Mouse (Mus musculus): ENCODE data around the gene Ugt1a6a.
"Not testable (repeated sequence)": the region's sequence is repeated elsewhere in the genome, so short reads cannot be mapped to it uniquely, and the experiment has no call there.

Ugt1a6a gene

DNA sequence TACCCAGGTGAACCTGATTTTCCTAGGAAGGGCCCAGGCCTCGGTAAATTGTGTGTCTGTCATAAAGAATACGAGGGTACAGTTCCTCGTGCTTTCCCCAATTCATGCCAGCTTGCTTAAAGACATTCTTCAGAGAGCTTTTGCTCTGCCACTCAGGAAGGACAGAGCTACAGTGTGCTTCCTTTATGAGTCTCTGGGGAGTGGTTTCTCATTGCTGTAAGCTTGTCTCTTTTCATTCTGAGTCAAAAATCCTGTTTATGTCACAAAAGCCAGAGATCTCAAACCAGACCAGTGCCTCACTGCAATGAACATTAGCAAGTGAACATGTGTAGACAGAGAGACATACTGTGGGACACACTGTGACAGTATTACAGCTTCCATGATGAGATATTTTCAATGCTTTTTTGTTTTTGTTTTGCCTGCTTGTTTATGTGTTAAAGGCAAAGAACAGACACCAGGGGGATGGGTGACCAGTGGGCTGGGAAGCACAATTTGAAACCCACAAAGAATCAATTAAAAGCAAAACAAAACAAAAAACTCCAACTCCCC lies 627 bp upstream of the Ugt1a6a start:
- no peak for DNase-seq (ENCODE audit: extremely low spot score, low spot score)

DNA sequence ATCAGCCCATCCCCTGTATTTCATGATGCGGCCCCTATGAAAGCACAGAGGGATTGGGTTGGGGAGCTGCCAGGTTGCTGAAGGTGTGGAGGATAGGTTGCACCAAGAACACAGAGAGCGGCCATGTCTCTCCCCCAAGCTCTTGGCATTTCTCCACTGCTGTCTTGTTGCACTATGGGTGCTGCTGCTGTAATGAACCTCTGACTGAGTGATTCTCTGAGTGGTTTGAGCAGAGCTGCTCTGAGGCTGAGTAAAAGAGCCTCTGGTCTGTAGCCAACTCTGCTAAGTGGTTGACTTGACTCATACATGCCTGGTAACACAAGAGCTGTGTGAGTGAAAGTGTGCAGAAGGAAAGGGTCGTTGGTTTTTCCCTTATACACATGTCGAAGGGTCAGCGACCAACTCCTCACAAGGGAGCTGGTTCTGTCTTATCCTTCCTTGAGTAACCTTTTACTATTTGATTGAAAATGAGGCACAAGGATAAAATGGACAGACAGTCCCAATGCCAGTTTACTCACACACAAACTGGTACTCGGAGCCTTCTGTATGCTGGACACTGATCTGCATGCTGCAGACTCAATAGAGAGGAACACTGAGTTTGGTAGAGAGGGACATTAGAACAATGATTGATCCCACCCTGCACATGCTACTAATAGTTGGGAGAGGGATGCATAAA lies 758 bp downstream of the Ugt1a6a start:
- not testable (repeated sequence) for DNase-seq (ENCODE audit: extremely low spot score, low spot score)

DNA sequence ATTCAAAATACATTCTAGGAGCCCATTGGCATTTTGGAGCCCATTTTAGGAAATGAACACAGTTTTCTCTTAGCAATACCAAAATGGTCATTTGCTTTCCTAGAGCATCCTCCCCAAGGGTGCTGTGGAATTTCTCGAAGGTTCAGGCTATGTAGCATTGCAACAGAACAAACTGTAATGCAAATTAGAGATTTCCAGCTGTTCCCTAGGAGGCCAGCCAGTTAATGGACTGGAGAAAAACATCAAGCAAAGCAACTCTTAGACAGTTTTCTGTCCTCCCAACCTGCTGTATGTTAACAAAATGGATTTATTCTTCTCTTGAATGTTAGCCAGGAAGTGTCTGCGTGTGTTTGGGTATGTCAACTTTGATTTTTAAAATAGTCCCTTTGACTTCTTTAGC lies 2.0 kb downstream of the Ugt1a6a start:
- DNase-seq (ENCODE audit: extremely low spot score, low spot score), result no peak

DNA sequence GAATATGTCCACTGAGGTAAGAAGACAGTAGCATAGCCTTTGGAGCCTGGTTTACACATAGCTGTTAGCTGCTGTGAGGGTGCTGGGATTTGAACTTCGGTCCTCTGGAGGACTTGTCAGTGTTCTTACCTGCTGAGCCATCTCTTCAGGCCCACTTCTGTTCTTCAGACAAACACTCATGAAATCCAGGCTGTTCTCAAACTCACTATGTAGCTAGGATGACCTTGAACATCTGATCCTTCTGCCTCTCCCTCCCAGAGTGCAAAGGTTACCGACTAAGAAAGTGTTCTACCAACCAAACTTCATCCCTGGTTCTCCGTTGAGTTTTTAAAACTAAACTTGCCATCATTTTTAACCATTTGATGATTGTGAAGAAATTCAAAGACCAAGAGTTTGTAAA lies 2.7 kb downstream of the Ugt1a6a start:
- no peak for DNase-seq (ENCODE audit: extremely low spot score, low spot score)

DNA sequence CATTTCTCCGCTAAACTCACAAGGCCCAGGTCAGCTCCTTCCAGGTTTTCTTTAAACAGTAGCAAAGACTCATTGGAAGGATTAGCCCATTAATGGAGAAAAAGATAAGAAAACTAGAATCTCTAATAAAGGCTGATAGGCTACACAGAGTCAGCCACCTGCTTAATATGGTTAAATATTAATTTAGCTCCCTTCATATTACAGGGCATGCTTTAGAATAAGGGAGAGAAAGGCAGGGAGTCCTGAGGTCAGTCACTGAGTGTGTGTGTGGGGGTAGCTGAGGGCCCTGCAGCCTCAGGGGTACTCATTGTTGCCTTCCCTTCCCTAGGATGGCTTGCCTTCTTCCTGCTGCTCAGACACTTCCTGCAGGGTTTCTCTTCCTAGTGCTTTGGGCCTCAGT lies 3.5 kb downstream of the Ugt1a6a start:
- no peak for DNase-seq (ENCODE audit: extremely low spot score, low spot score)

DNA sequence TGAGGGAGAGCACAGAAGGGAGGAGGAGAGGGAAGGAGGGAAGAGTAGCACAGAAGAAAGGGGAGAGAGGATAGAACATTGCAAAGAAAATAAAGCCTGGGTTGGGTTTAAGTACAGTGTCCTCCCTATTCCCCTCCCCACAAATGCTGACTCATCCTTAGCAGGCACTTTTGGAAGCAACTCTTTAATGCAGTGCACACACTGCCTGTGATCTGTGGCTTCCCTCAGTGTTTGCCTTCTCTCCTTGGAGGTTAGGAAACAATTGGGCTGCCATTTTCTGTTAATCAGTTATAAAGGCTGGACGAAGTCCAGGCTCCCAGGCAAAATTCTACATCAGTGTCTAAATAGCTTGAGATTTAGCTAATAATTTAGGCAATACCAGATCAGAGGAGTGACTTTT lies 5.9 kb downstream of the Ugt1a6a start:
- not testable (repeated sequence) for DNase-seq (ENCODE audit: extremely low spot score, low spot score)

DNA sequence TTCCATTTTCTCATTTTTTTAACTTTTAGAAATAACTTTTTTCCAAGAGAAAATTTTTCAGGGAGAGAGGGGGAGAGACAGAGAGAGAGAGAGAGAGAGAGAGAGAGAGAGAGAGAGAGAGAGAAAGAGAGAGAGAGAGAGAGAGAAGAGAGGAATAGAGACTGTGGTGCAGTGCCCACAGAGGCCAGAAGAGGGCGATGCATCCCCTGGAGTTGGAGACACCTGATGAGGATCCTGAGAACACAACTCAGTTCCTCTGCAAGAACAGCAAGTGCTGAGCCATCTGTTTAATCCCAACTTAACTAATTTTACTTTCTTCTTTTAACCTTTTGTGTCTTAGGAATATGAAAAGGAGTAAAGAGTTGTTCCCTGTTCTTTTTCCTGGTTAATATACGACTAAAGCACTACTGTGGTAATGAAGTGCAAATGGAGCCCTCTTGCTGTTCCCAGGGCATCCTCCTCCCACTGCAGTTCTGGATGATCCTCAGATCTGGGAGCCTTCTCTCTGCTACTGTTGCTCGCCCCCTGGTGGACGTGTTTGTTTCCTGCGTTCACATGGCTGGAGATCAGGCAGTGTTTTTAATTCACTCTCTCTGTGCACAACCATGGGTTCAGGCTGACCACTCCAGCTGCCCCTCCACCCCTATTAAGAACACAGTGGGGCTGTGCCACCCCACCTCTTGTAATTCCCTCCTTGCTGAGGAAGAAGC lies 9.5 kb downstream of the Ugt1a6a start:
- DNase-seq (ENCODE audit: extremely low spot score, low spot score), result peak; percentile 26

DNA sequence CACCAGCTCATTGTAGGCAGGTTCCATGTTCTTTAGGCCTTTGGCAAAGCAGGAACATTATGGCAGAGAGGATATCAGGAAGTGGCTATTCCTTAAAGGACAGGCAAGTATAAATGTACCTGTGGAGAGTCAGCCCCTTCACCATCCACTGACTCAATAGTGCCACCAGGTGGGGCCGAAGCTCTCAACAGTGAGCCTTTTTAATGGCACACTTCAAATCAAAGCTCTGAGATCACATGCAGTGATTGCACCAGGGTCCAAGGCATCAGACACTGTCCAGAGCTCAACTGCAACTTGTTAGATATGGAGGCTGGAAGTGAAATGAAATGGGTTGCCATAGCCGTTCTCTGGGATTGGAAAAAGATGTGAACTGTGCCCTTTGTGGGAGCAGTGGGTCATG lies 10.7 kb downstream of the Ugt1a6a start:
- DNase-seq (ENCODE audit: extremely low spot score, low spot score), result not testable (repeated sequence)

DNA sequence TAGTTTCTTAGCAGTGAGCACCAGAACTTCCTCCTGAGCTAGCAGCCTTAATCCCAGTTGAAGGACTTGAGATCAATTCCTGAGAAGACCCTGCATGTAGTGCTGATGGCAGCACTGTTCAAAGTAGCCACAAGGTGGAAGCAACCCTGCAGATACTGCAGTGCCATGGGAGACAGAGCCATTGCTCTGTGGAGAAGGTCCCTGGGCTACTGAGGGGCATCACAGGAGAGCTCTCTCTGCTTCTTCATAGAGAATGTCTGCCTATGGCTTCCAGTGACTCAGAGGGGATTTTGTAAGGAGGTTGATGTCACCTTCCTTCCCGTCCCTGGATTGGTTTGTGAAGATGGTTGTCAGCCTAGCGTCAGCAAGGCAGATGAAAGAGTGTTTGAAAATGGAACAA lies 15.5 kb downstream of the Ugt1a6a start:
- DNase-seq (ENCODE audit: extremely low spot score, low spot score), result not testable (repeated sequence)

DNA sequence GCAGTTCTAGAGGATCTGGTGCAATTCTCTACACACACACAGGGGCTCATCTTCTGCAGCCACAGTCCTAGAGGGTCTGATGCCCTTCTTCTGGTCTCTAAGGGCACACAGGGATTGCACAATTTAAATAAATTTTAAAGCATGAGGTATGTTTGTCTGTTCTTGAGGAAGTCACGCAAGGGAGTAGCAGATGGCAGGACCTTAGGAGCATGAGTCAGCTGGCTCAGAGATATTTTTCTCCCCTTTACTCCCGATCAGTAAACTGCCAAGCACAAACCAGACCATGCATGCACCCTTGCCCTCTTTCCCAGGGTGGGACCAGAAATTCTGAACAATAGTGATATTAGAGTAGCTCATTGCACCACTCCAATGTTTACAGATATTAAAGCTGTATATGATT lies 23.8 kb downstream of the Ugt1a6a start:
- DNase-seq (ENCODE audit: extremely low spot score, low spot score), result no peak

DNA sequence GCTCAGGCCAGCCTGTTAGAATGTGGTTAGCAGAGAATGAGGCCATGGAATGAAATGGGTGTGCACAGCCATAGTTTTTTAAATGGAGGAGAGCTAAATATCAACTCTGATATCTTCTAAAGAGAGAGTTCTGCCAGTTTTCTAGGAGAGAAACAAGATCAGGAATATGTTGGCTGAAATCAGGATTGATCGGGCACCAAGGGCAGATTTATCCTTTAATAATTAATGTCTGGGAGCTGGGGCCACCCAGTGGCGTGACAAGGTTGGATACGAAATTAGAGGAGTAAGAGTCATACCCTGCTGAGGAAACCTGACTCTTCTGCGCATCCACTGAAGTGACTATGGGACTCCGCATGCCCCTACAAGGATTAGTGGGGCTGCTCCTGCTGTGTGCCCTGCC lies 31.1 kb downstream of the Ugt1a6a start, which contains the start of gene Ugt1a5:
Ugt1a5 (plus strand) TSS at position 302 of the 400 bp plus-strand sequence.
- no peak for DNase-seq (ENCODE audit: extremely low spot score, low spot score)

DNA sequence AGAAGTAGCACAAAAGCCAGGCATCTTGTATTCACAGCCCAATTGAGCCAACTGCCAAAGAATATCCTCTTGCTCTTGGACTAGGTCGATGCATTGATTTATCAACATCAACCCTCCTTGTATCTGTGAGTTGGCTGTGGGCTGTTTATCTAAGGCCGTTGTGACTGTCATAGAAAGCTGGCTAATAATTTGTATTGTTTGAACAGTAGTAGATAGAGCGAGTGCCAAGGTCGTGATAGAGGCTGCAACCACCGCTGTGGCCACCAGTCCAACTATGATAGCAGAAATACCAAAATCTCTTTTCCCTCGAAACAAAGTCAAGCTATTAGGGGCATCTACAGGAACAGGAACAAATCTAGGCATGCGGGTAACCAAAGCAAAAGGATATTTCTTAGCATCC lies 37.6 kb downstream of the Ugt1a6a start:
- not testable (repeated sequence) for DNase-seq (ENCODE audit: extremely low spot score, low spot score)

DNA sequence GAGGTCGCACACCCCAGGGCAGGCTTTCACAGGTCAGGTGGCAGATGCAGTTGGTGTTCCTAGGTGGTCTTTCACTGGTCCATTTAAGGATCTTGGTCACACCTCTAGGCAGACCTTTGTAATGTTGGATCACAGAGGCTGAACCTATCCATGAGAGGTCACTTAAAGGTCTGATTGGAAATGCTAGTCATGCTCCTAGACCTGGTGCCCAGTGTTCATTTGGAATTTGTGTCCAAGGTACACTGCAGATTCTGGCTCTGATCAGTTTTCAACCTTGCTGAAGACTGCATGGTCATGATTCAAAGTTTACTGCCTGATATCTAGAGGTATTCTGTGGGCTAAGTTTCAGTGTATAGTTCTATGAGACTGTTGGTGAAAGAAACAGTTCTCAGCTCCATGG lies 45.0 kb downstream of the Ugt1a6a start:
- no peak for DNase-seq (ENCODE audit: extremely low spot score, low spot score)

DNA sequence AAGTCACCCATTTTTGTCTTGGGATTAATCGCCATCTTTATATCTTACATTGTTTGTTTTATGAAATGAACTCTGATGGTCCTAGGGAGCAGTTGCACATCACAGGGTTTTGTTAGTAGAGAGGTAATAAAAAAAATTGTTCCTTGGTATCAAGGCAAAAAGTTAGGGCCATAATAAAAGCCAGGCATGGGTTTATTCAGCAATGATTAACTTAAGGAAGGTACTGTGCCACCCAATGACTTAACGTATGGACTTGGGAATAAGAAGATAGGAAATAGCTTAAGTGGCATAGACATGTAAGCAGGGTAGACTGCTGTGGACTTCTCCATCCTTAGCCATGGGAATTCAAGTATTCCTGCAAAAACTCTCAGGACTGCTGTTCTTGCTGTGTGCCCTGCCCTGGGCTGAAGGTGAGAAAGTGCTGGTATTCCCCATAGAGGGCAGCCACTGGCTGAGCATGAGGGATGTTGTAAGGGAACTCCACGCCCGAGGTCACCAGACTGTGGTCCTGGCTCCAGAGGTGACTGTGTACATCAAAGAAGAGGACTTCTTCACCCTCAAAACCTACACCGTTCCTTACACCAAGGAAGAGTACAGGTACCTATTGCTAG lies 51.8 kb downstream of the Ugt1a6a start:
- DNase-seq (ENCODE audit: extremely low spot score, low spot score), result no peak

DNA sequence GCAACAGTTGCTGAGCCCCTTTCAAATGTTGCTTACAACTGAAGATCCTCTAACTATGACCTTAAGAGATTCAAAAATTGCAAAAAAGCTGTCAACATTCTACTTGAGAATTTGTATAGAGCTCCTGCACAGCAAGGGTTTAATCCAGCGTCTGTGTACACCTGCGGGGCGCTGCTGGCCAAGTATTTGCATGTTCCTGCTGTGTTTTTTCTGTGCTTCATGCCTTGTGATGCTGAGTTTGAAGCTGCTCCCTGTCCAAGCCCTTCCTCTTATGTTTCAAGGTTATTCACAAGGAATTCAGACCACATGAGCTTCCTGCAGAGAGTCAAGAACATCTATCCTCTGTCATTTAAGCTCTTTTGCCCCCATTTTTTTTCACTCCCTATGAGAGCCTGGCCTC lies 57.5 kb downstream of the Ugt1a6a start:
- DNase-seq (ENCODE audit: extremely low spot score, low spot score), result no peak

DNA sequence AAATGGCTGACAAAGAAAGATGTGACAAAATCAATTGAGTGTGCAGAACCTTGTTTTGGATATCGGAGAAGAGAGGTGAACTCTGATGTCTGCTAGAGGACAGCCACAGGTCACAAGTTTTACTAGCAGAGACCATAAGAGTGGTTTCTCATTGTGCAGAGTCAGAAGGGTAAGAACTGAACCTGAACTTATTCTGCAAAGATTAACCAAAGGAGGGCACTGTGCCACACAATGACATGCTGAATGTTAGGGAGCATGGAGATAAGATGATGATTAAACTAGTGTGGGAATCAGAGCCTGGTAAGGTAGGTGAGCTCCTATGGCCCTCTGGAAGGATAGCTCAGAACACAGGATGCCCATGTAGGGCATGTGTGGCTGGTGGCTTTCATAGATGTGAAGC lies 61.1 kb downstream of the Ugt1a6a start:
- DNase-seq (ENCODE audit: extremely low spot score, low spot score), result no peak

DNA sequence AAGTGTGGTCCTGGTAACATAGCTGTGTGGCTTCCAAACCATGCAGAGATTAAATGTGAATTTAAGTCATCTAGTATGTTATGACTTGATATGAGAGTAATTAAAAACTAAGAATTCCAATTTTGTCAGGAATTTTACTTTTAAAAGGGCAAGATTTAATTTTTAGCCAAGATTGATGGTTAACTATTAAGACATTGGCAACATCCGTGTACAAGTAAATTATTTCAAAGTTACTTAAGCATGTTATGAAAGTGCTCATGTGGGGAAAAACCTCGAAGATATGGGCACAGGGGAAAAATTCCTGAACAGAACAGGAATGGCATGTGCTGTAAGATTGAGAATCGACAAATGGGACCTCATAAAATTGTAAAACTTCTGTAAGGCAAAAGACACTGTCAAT lies 62.8 kb downstream of the Ugt1a6a start:
- no peak for DNase-seq (ENCODE audit: extremely low spot score, low spot score)

DNA sequence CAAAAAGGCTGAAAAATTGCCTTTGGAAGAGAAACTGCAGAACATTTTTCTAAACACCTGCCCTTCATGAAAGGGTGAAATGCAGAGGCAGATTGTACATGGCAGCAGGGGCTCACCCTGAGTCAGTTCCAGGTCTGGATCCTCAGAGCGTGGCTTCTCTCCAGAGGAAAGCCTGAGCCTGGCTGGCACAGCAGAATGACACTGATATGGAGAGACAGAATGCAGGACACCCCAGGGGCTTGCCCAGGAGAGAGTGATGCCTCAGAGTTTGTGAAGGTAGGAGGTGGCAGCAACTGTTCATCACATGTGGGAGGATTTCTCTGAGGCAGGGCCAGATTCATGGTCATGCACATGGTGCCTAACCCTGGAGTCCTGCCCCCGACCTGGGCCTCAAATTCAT lies 65.4 kb downstream of the Ugt1a6a start:
- no peak for DNase-seq (ENCODE audit: extremely low spot score, low spot score)

DNA sequence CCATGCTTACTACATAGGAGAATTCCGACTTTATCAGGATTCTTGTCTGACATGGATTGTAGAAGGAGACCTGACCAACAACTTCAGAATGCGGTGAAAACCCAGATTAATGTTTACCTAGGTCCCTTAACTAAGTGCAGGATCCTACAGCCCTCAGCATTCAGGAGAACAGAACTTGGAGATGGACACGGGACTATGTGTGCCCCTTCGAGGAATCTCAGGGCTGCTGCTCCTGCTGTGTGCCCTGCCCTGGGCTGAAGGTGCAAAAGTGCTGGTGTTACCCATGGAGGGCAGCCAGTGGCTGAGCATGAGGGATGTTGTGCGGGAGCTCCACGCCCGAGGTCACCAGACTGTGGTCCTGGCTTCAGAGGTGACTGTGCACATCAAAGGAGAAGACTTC lies 65.8 kb downstream of the Ugt1a6a start, which contains the start of gene Ugt1a2:
Ugt1a2 (plus strand) TSS at position 146 of the 400 bp plus-strand sequence.
- no peak for DNase-seq (ENCODE audit: extremely low spot score, low spot score)

DNA sequence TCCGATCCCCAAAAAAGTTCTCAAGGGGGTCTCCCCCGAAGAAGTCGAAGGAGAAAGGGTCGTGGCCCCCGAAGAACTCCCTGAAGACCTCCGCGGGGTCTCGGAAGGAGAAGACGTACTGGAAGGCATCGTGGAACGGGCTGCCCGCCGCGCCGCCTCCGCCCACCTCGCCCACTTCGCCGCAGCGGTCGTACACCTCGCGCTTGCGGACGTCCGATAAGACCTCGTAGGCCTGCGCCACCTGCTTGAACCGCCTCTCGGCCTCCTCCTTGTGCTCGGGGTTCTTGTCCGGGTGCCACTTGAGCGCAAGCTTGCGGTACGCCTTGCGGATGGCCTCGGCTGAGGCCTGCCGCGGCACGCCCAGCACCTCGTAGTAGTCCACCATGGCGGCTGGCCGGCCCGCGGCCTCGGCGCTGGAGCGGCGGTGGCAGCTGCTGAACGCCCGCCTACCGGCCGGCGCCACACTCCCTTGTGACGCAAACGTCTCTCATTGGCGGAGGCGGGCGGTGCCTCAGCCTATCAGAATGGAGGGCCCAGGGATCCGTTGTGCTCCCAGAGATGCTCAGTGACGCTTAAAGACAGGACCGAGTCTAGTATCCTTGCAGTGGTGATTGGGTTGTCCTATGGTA lies 70.8 kb downstream of the Ugt1a6a start, which contains the start of gene Dnajb3:
Dnajb3 (minus strand) TSS at position 489 of the 629 bp plus-strand sequence.
- peak; percentile 90 for DNase-seq (ENCODE audit: extremely low spot score, low spot score)

DNA sequence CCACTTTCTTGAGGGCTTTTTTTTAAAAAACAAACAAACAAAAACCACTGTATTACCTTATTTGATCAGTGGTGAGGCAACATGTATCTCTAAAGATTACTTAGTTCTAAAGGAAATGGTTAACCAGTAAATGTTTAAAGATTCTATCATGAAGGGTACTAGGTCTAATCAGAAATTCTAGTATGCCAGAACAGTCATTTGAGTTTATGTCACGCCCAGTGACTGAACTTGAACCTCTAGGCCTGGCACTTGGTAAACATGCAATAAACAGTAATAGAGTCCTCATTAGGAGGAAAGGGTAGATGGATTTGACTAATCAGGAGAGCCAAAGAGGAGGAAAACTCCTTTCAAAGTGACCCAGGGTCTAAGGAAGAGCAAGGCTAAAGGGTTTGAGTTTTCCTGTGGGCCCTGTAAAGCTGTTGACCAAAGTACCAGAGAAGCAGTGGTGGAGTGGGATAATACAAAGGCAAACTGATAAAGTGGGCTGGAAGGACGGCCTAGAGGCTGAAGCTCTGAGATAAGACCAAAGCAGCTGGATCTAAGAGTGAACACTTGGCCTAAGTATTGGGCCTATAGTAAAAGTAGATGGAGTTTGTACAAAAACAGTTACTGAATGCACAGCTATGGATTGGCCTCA lies 72.4 kb downstream of the Ugt1a6a start:
- no peak for DNase-seq (ENCODE audit: extremely low spot score, low spot score)
